23 mouse cellular contexts compared by ENCODE assay signal in the genomic region with DNA sequence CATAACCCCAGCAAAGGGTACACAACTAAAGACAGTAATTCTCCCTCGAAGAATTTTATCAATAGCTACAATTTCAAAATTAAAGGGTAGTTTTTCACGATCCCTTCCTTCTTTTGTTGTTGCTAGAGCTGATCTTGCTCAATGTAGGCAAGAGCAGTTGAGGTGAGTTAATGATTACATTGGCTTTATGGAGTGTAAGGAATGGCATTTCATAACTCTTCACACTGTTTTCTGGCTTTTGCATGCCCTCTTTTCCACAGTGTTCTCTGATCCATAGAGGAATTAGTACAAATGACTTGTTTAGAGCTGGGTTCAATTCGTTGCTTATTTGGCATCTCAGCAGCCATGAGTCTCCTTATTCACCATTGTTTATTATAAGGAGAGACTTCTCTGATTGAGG.
A peak's percentile ranks its signal among the peaks of the same experiment; 100 is the strongest.
DNase-seq lines count a peak whose midpoint lies in the region; ATAC-seq and TF ChIP-seq lines count a peak whose summit lies in the region.
"Had no signal": no experiment of that assay in that cellular context is flagged by ENCODE, and none has a peak within 500 bp of the region (broad histone marks: within the 10 kb centered on the region; RNA-seq: fewer than 3 reads in every experiment).

No protein-coding gene starts in this region.

- DNase-seq in kidney, adult 2 months = peak; percentile 32
- DNase-seq in kidney, adult 11 months = no peak
- DNase-seq in kidney, postnatal 14 days = peak; percentile 2
- DNase-seq in kidney, postnatal 25 days = no peak
- peak; percentile 2 for DNase-seq in lung, postnatal 36 days
- no peak for DNase-seq in lung, adult 2 months
- DNase-seq in natural killer cell, adult 2 months (ENCODE audit: low spot score in 2 of 2) = no peak
- DNase-seq: adrenal gland, postnatal 14 days; B cell, adult 2 months; cerebellum, adult 11-12 months; cerebellum, adult 9-10 months; cerebellum, postnatal 25 days; gastrocnemius, postnatal 36 days; heart, adult 11 months; heart, postnatal 14 days had no signal

- WGBS in kidney, adult 2 months = 39% methylated on average over 3 of the region's 3 CpGs
- 62% methylated on average over 3 of the region's 3 CpGs for WGBS in lung, adult 2 months
- WGBS in heart, embryonic 12.5 days = 79% methylated on average over 3 of the region's 3 CpGs

- no peaks in the 10 kb centered on the region for H3K4me1 ChIP-seq in kidney, adult 2 months (ENCODE audit: control insufficient read depth, insufficient read depth, low read length)
- H3K4me1 ChIP-seq in lung, adult 2 months (ENCODE audit: control insufficient read depth, insufficient read depth, low read length) = no peaks in the 10 kb centered on the region
- no peaks in the 10 kb centered on the region for H3K4me1 ChIP-seq in heart, embryonic 12.5 days (replicated peaks)
- H3K4me1 ChIP-seq: embryonic facial prominence, embryonic 12.5 days; forebrain, embryonic 15.5 days; heart, embryonic 10.5 days; heart, embryonic 15.5 days had no signal

- no peaks in the 10 kb centered on the region for H3K27me3 ChIP-seq in kidney, adult 2 months (replicated peaks; ENCODE audit: control insufficient read depth, insufficient read depth, low read length)
- H3K27me3 ChIP-seq in heart, embryonic 12.5 days (replicated peaks) = no peaks in the 10 kb centered on the region
- H3K27me3 ChIP-seq: embryonic facial prominence, embryonic 12.5 days; forebrain, embryonic 15.5 days; heart, embryonic 15.5 days had no signal

- TF ChIP-seq POLR2A in kidney, adult 2 months (IDR thresholded peaks at IDR 0.05; ENCODE audit: low read depth, low read length) = no peak
- no peak for TF ChIP-seq POLR2A in lung, adult 2 months (IDR thresholded peaks at IDR 0.05; ENCODE audit: borderline replicate concordance, extremely low read depth, low read depth, low read length)

- no peak for ATAC-seq in heart, embryonic 12.5 days (ENCODE audit: insufficient number of reproducible peaks, low FRiP score)
- ATAC-seq: activated CD4-positive, CD25-positive, alpha-beta regulatory T cell, adult 4 months; CD4-positive, CD25-positive, alpha-beta regulatory T cell, adult 4 months; forebrain, embryonic 15.5 days had no signal

- no peak overlapping the region for H3K9ac ChIP-seq in heart, embryonic 12.5 days
- H3K9ac ChIP-seq: embryonic facial prominence, embryonic 12.5 days; forebrain, embryonic 15.5 days; heart, embryonic 15.5 days had no signal

- H3K27ac ChIP-seq in kidney, adult 2 months (ENCODE audit: insufficient read depth, low read depth, low read length) = no peak overlapping the region
- no peak overlapping the region for H3K27ac ChIP-seq in heart, embryonic 12.5 days (ENCODE audit: poor library complexity, severe bottlenecking)
- H3K27ac ChIP-seq: embryonic facial prominence, embryonic 12.5 days; forebrain, embryonic 15.5 days; heart, embryonic 10.5 days; heart, embryonic 15.5 days had no signal

- no peak overlapping the region for H3K4me2 ChIP-seq in heart, embryonic 12.5 days
- H3K4me2 ChIP-seq: embryonic facial prominence, embryonic 12.5 days; forebrain, embryonic 15.5 days; heart, embryonic 15.5 days had no signal

- TF ChIP-seq CTCF in kidney, adult 2 months (conservative IDR thresholded peaks at IDR 0.05; ENCODE audit: insufficient read depth, insufficient read length, low read depth, low read length) = no peak
- TF ChIP-seq CTCF in lung, adult 2 months (IDR thresholded peaks at IDR 0.05; ENCODE audit: insufficient read depth, low read length) = no peak

- H3K9me3 ChIP-seq in heart, embryonic 12.5 days (replicated peaks) = no peaks in the 10 kb centered on the region; the same call in 1 of the 2 replicates
- H3K9me3 ChIP-seq: embryonic facial prominence, embryonic 12.5 days; forebrain, embryonic 15.5 days; G1E; heart, embryonic 10.5 days; heart, embryonic 15.5 days had no signal

- no peaks in the 10 kb centered on the region for H3K36me3 ChIP-seq in kidney, adult 2 months (ENCODE audit: control insufficient read depth, insufficient read depth, low read length)
- H3K36me3 ChIP-seq in heart, embryonic 12.5 days = no peaks in the 10 kb centered on the region
- H3K36me3 ChIP-seq: embryonic facial prominence, embryonic 12.5 days; forebrain, embryonic 15.5 days; G1E; heart, embryonic 10.5 days; heart, embryonic 15.5 days had no signal

- H3K4me3 ChIP-seq in kidney, adult 2 months (ENCODE audit: insufficient read depth, low read depth, low read length) = no peak overlapping the region
- H3K4me3 ChIP-seq in lung, adult 2 months (replicated peaks; ENCODE audit: extremely low read depth, low read depth, low read length) = no peak overlapping the region
- no peak overlapping the region for H3K4me3 ChIP-seq in heart, embryonic 12.5 days
- H3K4me3 ChIP-seq: embryonic facial prominence, embryonic 12.5 days; forebrain, embryonic 15.5 days; heart, embryonic 10.5 days; heart, embryonic 15.5 days had no signal

Comparison
In these comparisons a context has a peak if more than half of its experiments do, and no peak if none do; other contexts are left out.
1. DNase-seq: peak in kidney, adult 2 months (single experiment), kidney, postnatal 14 days (single experiment) and lung, postnatal 36 days (single experiment); none in kidney, adult 11 months (single experiment), kidney, postnatal 25 days (0 of 2), lung, adult 2 months (single experiment) and natural killer cell, adult 2 months (0 of 2).